Mouse (Mus musculus) CH12.LX (cell line): ENCODE data around the gene B3galt5. TPM values are rescaled to one million over a fixed set of nuclear protein-coding genes. Genes with fewer than 3 reads are reported as not detected.
A peak's percentile ranks its signal among the peaks of the same experiment; 100 is the strongest.

ENCODE experiments used
- DNase-seq: peaks from one replicate; pipeline ENCODE4 v3.0.0-alpha.2; 2013; ENCODE audit errors: extremely low read depth
- H3K27ac ChIP-seq: 2 replicates; pipeline ENCODE4 v1.5.1; 2012; ENCODE audit warnings: low read depth, mild to moderate bottlenecking, control low read depth, moderate library complexity; ENCODE audit not compliant: insufficient read depth
- H3K27me3 ChIP-seq: replicated peaks from 2 replicates; pipeline ENCODE3; 2012; ENCODE audit warnings: inconsistent platforms
- H3K36me3 ChIP-seq, 2 experiments: replicated peaks in 1 of 2; 2 replicates each; pipeline versions ENCODE3 to v1.6.1; 2012; ENCODE audit warnings: inconsistent platforms in 1 of 2, low read length in 1 of 2, mild to moderate bottlenecking in 1 of 2, mixed read lengths in 1 of 2, moderate library complexity in 1 of 2; ENCODE audit not compliant: control insufficient read depth in 1 of 2, insufficient read depth in 1 of 2
- H3K4me1 ChIP-seq, 2 experiments: 2 replicates each; pipeline ENCODE4 v1.6.1; 2012; ENCODE audit warnings: inconsistent platforms in 1 of 2, moderate library complexity in 1 of 2; ENCODE audit not compliant: insufficient read depth in 2 of 2, control insufficient read depth in 1 of 2
- H3K4me2 ChIP-seq: 2 replicates; pipeline ENCODE4 v1.6.1; 2012; ENCODE audit warnings: low read depth, mild to moderate bottlenecking, control low read depth; ENCODE audit not compliant: poor library complexity, insufficient read depth, severe bottlenecking
- H3K4me3 ChIP-seq, 3 experiments: fragments of 150-350 bp in 1 of 3; sonication (generic) in 1 of 3; replicated peaks in 1 of 3; 2 replicates each; pipeline versions ENCODE3 to v1.5.1; 2011 to 2012; ENCODE audit warnings: low read depth in 2 of 3, low read length in 2 of 3, mild to moderate bottlenecking in 2 of 3, moderate library complexity in 2 of 3, control low read depth in 1 of 3, improper control_type of control experiment in 1 of 3, inconsistent platforms in 1 of 3, mixed read lengths in 1 of 3; ENCODE audit not compliant: poor library complexity in 1 of 3
- H3K79me2 ChIP-seq: replicated peaks from 2 replicates; pipeline ENCODE4 v1.6.1; 2012; ENCODE audit warnings: mild to moderate bottlenecking, moderate library complexity; ENCODE audit not compliant: control insufficient read depth, poor library complexity, insufficient read depth, severe bottlenecking; ENCODE audit errors: extremely low read depth
- H3K9ac ChIP-seq: 2 replicates; pipeline ENCODE4 v1.6.1; 2012; ENCODE audit warnings: low read depth, mild to moderate bottlenecking, control low read depth, moderate library complexity; ENCODE audit not compliant: insufficient read depth
- H3K9me3 ChIP-seq: replicated peaks from 2 replicates; pipeline ENCODE3; 2012; ENCODE audit warnings: low read length, inconsistent platforms, mixed read lengths
- BHLHE40 ChIP-seq: IDR thresholded peaks from 2 replicates; pipeline ENCODE4 v1.6.1; 2011; ENCODE audit warnings: mild to moderate bottlenecking, low read depth, low read length, improper control_type of control experiment
- CHD1 ChIP-seq: IDR thresholded peaks from 2 replicates; pipeline ENCODE4 v1.6.1; 2012; ENCODE audit warnings: low read depth, low read length, improper control_type of control experiment, inconsistent platforms
- CHD2 ChIP-seq: IDR thresholded peaks from 2 replicates; pipeline ENCODE4 v1.6.1; 2011; ENCODE audit warnings: low read length, improper control_type of control experiment
- CTCF ChIP-seq, 2 experiments: IDR thresholded peaks in 1 of 2; conservative IDR thresholded peaks in 1 of 2; 2 replicates each; pipeline ENCODE4 v1.5.1; 2011 to 2012; ENCODE audit warnings: low read depth in 2 of 2, low read length in 2 of 2, improper control_type of control experiment in 1 of 2, inconsistent platforms in 1 of 2, mild to moderate bottlenecking in 1 of 2, moderate library complexity in 1 of 2
- E2F4 ChIP-seq: IDR thresholded peaks from 2 replicates; pipeline ENCODE4 v1.6.1; 2011; ENCODE audit warnings: low read depth, low read length, improper control_type of control experiment; ENCODE audit not compliant: insufficient replicate concordance
- ELF1 ChIP-seq: IDR thresholded peaks from 2 replicates; pipeline ENCODE4 v1.6.1; 2014; ENCODE audit warnings: low read depth, mild to moderate bottlenecking, inconsistent platforms, low read length, improper control_type of control experiment
- GABPA ChIP-seq: IDR thresholded peaks from 2 replicates; pipeline ENCODE4 v1.6.1; 2012; ENCODE audit warnings: low read depth, low read length, improper control_type of control experiment, inconsistent platforms; ENCODE audit not compliant: insufficient replicate concordance
- HCFC1 ChIP-seq: IDR thresholded peaks from 2 replicates; pipeline ENCODE4 v1.6.1; 2012; ENCODE audit warnings: low read depth, mild to moderate bottlenecking, inconsistent platforms, low read length, improper control_type of control experiment
- JUND ChIP-seq: conservative IDR thresholded peaks from 2 replicates; pipeline ENCODE4 v1.6.1; 2011; ENCODE audit warnings: low read depth, low read length, improper control_type of control experiment
- MAFK ChIP-seq: IDR thresholded peaks from 2 replicates; pipeline ENCODE4 v1.6.1; 2011; ENCODE audit warnings: low read length, improper control_type of control experiment; ENCODE audit not compliant: insufficient replicate concordance
- MAZ ChIP-seq: IDR thresholded peaks from 2 replicates; pipeline ENCODE4 v1.6.1; 2012; ENCODE audit warnings: low read depth, mild to moderate bottlenecking, inconsistent platforms, low read length, improper control_type of control experiment, moderate library complexity
- MXI1 ChIP-seq: IDR thresholded peaks from 2 replicates; pipeline ENCODE4 v1.6.1; 2011; ENCODE audit warnings: mild to moderate bottlenecking, low read depth, low read length, improper control_type of control experiment
- MYC ChIP-seq: IDR thresholded peaks from 2 replicates; pipeline ENCODE4 v1.6.1; 2011; ENCODE audit warnings: low read depth, mild to moderate bottlenecking, improper control_type of control experiment, low read length
- NELFE ChIP-seq: IDR thresholded peaks from 2 replicates; pipeline ENCODE4 v1.6.1; 2011; ENCODE audit warnings: low read depth, low read length, improper control_type of control experiment
- NRF1 ChIP-seq: IDR thresholded peaks from 2 replicates; pipeline ENCODE4 v1.6.1; 2014; ENCODE audit warnings: low read depth, mild to moderate bottlenecking, inconsistent platforms, low read length, improper control_type of control experiment, moderate library complexity
- POLR2A ChIP-seq: IDR thresholded peaks from 2 replicates; pipeline ENCODE4 v1.6.1; 2011; ENCODE audit warnings: low read depth, mild to moderate bottlenecking, improper control_type of control experiment, low read length
- POLR2AphosphoS2 ChIP-seq: IDR thresholded peaks from 2 replicates; pipeline ENCODE4 v1.6.1; 2011; ENCODE audit warnings: low read depth, low read length, improper control_type of control experiment
- RAD21 ChIP-seq: IDR thresholded peaks from 2 replicates; pipeline ENCODE4 v1.6.1; 2011; ENCODE audit warnings: low read depth, mild to moderate bottlenecking, low read length, improper control_type of control experiment, moderate library complexity
- RCOR1 ChIP-seq: conservative IDR thresholded peaks from 2 replicates; pipeline ENCODE4 v1.6.1; 2012; ENCODE audit warnings: low read depth, mild to moderate bottlenecking, inconsistent platforms, low read length, improper control_type of control experiment
- SIN3A ChIP-seq: IDR thresholded peaks from 2 replicates; pipeline ENCODE4 v1.6.1; 2012; ENCODE audit warnings: low read length, improper control_type of control experiment, inconsistent platforms
- SMC3 ChIP-seq: IDR thresholded peaks from 2 replicates; pipeline ENCODE4 v1.6.1; 2011; ENCODE audit warnings: low read depth, low read length, improper control_type of control experiment
- TBP ChIP-seq: conservative IDR thresholded peaks from 2 replicates; pipeline ENCODE4 v1.6.1; 2011; ENCODE audit warnings: low read depth, low read length, improper control_type of control experiment
- UBTF ChIP-seq: IDR thresholded peaks from 2 replicates; pipeline ENCODE4 v1.6.1; 2012; ENCODE audit warnings: low read depth, mild to moderate bottlenecking, inconsistent platforms, low read length, improper control_type of control experiment, moderate library complexity
- USF1 ChIP-seq: IDR thresholded peaks from 2 replicates; pipeline ENCODE4 v1.6.1; 2014; ENCODE audit warnings: low read depth, mild to moderate bottlenecking, inconsistent platforms, low read length, improper control_type of control experiment
- USF2 ChIP-seq: conservative IDR thresholded peaks from 2 replicates; pipeline ENCODE4 v1.6.1; 2011; ENCODE audit warnings: low read depth, low read length, improper control_type of control experiment
- ZKSCAN1 ChIP-seq: IDR thresholded peaks from 2 replicates; pipeline ENCODE4 v1.6.1; 2012; ENCODE audit warnings: low read depth, inconsistent platforms, low read length, improper control_type of control experiment, borderline replicate concordance
- ZMIZ1 ChIP-seq: IDR thresholded peaks from 2 replicates; pipeline ENCODE4 v1.6.1; 2012; ENCODE audit warnings: low read depth, mild to moderate bottlenecking, inconsistent platforms, low read length, improper control_type of control experiment
- dilution Hi-C: fragments of 300-500 bp; cut with MboI; formaldehyde crosslinking; loops from 2 replicates; pipeline ENCODE4 v1.14.3; 2020; ENCODE audit warnings: low sequenced_read_pairs; ENCODE audit not compliant: extremely low pct_unique_long_range_greater_than_20kb, extremely low pct_ligation_motif_present
- in situ Hi-C: fragments of 300-500 bp; cut with MboI; formaldehyde crosslinking; loops from 3 replicates; pipeline ENCODE4 v1.14.3; 2019; ENCODE audit warnings: low sequenced_read_pairs, low pct_ligation_motif_present, low pct_unique_long_range_greater_than_20kb, mixed read lengths
- polyA plus RNA-seq: library from polyadenylated mRNA; unstranded; fragments of >175 nt; gene quantifications from 2 replicates; pipeline ENCODE4 v1.2.1, GENCODE M21; 2012; ENCODE audit warnings: low read depth; ENCODE audit not compliant: insufficient read length
- total RNA-seq, 2 experiments: library from RNA; depleted of rRNA; stranded (reverse); fragments of 300-350 nt in 1 of 2; fragments of >200 nt in 1 of 2; gene quantifications; 2 replicates each; pipeline ENCODE4 v1.2.3; 2012 to 2014

Gene B3galt5
- total and polyA plus RNA-seq, 3 experiments: 0.04 to 0.87 (median 0.23) TPM

DNA sequence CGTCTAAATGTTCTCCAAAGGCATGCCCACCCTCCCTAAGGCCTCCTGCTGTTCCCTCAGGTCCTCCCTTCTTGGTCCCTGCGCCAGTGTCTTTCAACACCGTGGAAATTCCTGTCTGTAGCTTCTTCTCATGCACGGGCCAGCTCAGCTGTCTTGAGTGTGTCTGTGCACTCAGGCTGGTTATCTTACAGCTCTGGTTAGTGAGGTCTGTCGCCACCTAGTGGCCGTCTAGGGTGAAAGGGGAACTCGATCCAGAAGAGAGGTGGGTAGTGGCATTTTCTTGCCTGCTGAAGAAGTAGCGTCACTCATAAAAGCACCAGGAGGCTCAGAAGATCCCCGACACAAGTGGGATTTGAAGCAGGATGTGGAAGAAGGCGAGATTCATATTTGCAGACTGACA, 109.5 kb downstream of the B3galt5 start (continued):
- peak; percentile 49; the same call in 1 of the 2 replicates for TF ChIP-seq MYC
- TF ChIP-seq USF1: no peak
- no peak for TF ChIP-seq GABPA
- 0 out of 2 replicates have a peak, but pooled peaks have one; percentile 18 for TF ChIP-seq NRF1
- TF ChIP-seq CHD2: no peak

DNA sequence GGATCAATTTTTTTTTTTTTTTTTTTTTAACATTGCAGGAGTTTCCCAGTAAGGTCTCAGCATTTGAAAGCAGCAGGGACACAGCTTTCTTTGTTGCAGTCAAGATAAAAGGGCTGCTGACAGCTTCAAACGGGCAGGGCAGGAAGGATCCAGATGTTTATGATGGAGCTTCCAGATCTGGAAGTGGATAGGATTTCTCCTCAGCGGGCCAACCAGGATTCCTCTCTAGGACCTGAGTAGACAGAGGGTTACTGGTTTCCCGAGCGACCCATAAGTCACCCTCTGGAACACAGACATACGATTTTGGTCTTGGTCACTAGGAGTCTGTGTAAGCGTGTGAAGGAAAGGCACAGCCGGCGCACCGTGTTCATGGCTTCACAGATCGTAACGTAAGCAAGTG, 112.5 kb downstream of the B3galt5 start:
- Histone ChIP-seq H3K4me1 (peaks cover 0 to 15% of the 10 kb centered on the region in 2 experiments; a peak in 3 of 4 replicates), H3K27ac (no peak overlapping the region), H3K27me3 (peaks cover 1% of the 10 kb centered on the region), H3K4me3 (no peak overlapping the region), H3K9me3 (no peaks in the 10 kb centered on the region), H3K9ac (no peak overlapping the region), H3K36me3 (no peaks in the 10 kb centered on the region), H3K79me2 (no peaks in the 10 kb centered on the region), H3K4me2 (no peak overlapping the region)
- in situ Hi-C loops: loop anchor here (25.0 kb wide), 1 partner anchor 311 kb away; no protein-coding TSS in a partner anchor
- TF ChIP-seq BHLHE40 (no peak), SMC3 (no peak), POLR2AphosphoS2 (no peak), CHD1 (no peak), USF2 (no peak), MYC (no peak), POLR2A (no peak), MAFK (no peak), RCOR1 (no peak), NELFE (no peak), ZMIZ1 (no peak), NRF1 (no peak), MXI1 (no peak), JUND (no peak), UBTF (no peak), ELF1 (no peak)
- dilution Hi-C loops: no loop called here
- no peak for DNase-seq

DNA sequence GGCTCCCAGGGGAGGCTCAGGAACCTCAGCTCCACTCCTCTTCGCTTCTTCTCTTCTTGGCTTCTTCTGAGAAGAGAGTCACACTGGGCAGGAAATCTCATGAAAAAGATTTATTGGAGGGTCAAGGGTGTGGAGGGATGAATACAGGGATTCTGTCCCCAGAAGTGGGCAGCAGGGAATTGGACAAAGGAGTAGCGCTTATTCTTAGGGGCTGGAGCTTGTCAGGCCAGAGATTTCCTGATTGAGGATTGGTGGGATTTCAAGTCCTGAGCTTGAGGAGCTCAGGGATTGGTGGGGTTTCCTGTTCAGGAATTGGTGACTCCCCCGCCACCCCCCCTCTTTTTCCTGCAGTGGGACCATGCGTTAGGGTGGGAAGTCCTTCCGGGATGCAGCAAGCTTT, 113.2 kb downstream of the B3galt5 start:
- no peak for TF ChIP-seq E2F4
- no peak for TF ChIP-seq USF2
- no peak for TF ChIP-seq SIN3A
- TF ChIP-seq POLR2A: no peak
- no peak for TF ChIP-seq GABPA
- no peak for TF ChIP-seq BHLHE40
- no peak for TF ChIP-seq CTCF (conservative IDR thresholded peaks at IDR 0.05 in 1 of 2, IDR thresholded peaks at IDR 0.05 in 1 of 2; ENCODE audit: low read depth in 2 of 2, low read length in 2 of 2)
- TF ChIP-seq HCFC1: no peak
- TF ChIP-seq MAZ: no peak
- TF ChIP-seq CHD2: no peak
- no peak for TF ChIP-seq TBP
- TF ChIP-seq MAFK: no peak
- TF ChIP-seq RAD21: no peak
- TF ChIP-seq ZKSCAN1: no peak
- H3K4me2 ChIP-seq: no peak overlapping the region

More for the DNA sequence above, 113.2 kb downstream of the B3galt5 start:
- Histone ChIP-seq H3K36me3 (no peaks in the 10 kb centered on the region), H3K27ac (no peak overlapping the region), H3K9ac (no peak overlapping the region), H3K4me1 (peaks cover 2 to 15% of the 10 kb centered on the region in 2 experiments), H3K79me2 (no peaks in the 10 kb centered on the region), H3K27me3 (peaks cover 1% of the 10 kb centered on the region), H3K9me3 (no peaks in the 10 kb centered on the region), H3K4me3 (no peak overlapping the region)
- DNase-seq: no peak
- dilution Hi-C loops: no loop called here
- in situ Hi-C loops: loop anchor here (25.0 kb wide), 1 partner anchor 311 kb away; no protein-coding TSS in a partner anchor
